Mouse (Mus musculus) ES-E14 (cell line): ENCODE results near the gene 9530077C05Rik.

ENCODE experiments used
- CHD2 ChIP-seq: IDR thresholded peaks from 2 replicates; pipeline ENCODE4 v1.6.1; 2014; ENCODE audit warnings: mild to moderate bottlenecking, low read depth, low read length, inconsistent platforms
- HCFC1 ChIP-seq: IDR thresholded peaks from 2 replicates; pipeline ENCODE4 v1.6.1; 2012; ENCODE audit warnings: low read length, inconsistent platforms, borderline replicate concordance; ENCODE audit not compliant: insufficient read depth
- MAFK ChIP-seq: IDR thresholded peaks from 2 replicates; pipeline ENCODE4 v1.6.1; 2014; ENCODE audit warnings: mild to moderate bottlenecking, low read depth, low read length, inconsistent platforms; ENCODE audit not compliant: insufficient read depth
- ZC3H11A ChIP-seq: IDR thresholded peaks from 2 replicates; pipeline ENCODE4 v1.6.1; 2012; ENCODE audit warnings: low read depth, mild to moderate bottlenecking, inconsistent platforms, low read length, borderline replicate concordance
- ZNF384 ChIP-seq: IDR thresholded peaks from 2 replicates; pipeline ENCODE4 v1.6.1; 2012; ENCODE audit warnings: low read depth, low read length, inconsistent platforms

GRCm38 (mm10) chr9:22417547-22417946 lies 6.2 kb downstream of the 9530077C05Rik start:
- TF ChIP-seq MAFK (no peak), ZC3H11A (no peak), HCFC1 (no peak), CHD2 (no peak), ZNF384 (no peak)
